ENCODE assay signal across 8 mouse cellular contexts in the genomic region with DNA sequence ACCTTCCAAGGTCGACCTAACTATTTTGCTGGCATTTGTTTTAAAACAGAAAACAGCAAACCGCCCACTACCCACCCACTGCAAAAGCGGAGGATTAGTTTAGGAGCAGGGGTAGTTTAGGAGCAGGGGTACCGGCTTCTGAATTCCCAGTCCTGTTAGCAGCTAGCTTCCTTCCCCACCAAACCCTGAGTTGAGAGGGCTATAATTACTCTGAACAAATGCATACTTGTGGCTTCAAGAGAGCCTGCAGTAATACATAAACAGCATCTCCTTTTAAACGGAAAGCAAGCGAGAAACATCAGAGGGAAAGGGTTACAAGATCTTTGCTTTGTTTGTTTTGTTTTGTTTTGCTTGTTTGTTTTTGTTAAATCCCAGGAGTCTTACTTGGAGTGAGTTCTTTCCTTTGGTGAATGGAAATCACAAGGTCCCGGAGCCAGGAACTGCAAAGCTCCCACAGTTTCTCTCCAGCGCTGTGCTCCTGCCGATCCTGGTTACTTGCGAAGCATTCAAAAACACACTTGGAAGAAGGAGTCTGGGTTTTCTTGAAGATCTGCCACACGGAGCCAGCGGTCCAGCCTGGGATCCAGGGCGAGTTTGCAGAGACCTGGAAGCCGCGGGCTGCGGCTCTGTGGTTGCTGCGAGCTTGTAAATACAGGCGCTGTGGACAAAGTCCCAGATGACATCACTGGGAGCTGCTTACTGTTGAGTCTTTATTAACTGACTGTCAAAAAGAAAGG.
DNase-seq lines count a peak whose midpoint lies in the region; ATAC-seq lines count a peak whose summit lies in the region.

No protein-coding gene starts in this region.

- no peaks in the 10 kb centered on the region for H3K36me3 ChIP-seq in liver, embryonic 13.5 days
- H3K36me3 ChIP-seq in neural tube, embryonic 13.5 days = no peaks in the 10 kb centered on the region

- H3K4me1 ChIP-seq in liver, embryonic 13.5 days (replicated peaks) = no peaks in the 10 kb centered on the region
- H3K4me1 ChIP-seq in neural tube, embryonic 13.5 days (replicated peaks) = peaks cover 49% of the 10 kb centered on the region

- intact Hi-C loops in heart, postnatal 25 days (cut with DNase I) = loop anchor here (5.0 kb wide), 3 partner anchors 80 to 190 kb away; a partner anchor contains a TSS

- peaks cover 19% of the 10 kb centered on the region; the same call in 1 of the 2 replicates for H3K27me3 ChIP-seq in liver, embryonic 13.5 days
- no peaks in the 10 kb centered on the region; the same call in 1 of the 2 replicates for H3K27me3 ChIP-seq in neural tube, embryonic 13.5 days

- no peaks in the 10 kb centered on the region; the same call in 1 of the 2 replicates for H3K9me3 ChIP-seq in liver, embryonic 13.5 days (replicated peaks)
- H3K9me3 ChIP-seq in neural tube, embryonic 13.5 days = no peaks in the 10 kb centered on the region

- H3K27ac ChIP-seq in liver, embryonic 13.5 days = no peak overlapping the region
- peak overlapping the region; percentile 77 for H3K27ac ChIP-seq in neural tube, embryonic 13.5 days (replicated peaks)

- 8% methylated on average over 18 of the region's 18 CpGs for WGBS in liver, embryonic 13.5 days (ENCODE audit: insufficient replicate concordance)
- 3% methylated on average over 18 of the region's 18 CpGs for WGBS in neural tube, embryonic 13.5 days

- peak; percentile 93 for ATAC-seq in frontal cortex, adult (ENCODE audit: low TSS enrichment)
- ATAC-seq in liver, embryonic 13.5 days (ENCODE audit: low read depth) = no peak
- peak; percentile 82 for ATAC-seq in neural tube, embryonic 13.5 days (ENCODE audit: low read depth)
- no peak; the same call in 1 of the 2 replicates for ATAC-seq in megakaryocyte-erythroid progenitor cell, adult 5-6 weeks (replicated peaks; ENCODE audit: low FRiP score, low TSS enrichment, poor library complexity, severe bottlenecking)

- peak overlapping the region; percentile 44 for H3K4me3 ChIP-seq in liver, embryonic 13.5 days (replicated peaks)
- peak overlapping the region; percentile 43 for H3K4me3 ChIP-seq in neural tube, embryonic 13.5 days

- H3K4me2 ChIP-seq in liver, embryonic 13.5 days = peak overlapping the region; percentile 52
- peak overlapping the region; percentile 72 for H3K4me2 ChIP-seq in neural tube, embryonic 13.5 days

- peak; percentile 13 for DNase-seq in NIH3T3 (ENCODE audit: low read depth)
- peak; percentile 10 for DNase-seq in cerebellum, adult 11-12 months
- peak; percentile 5 for DNase-seq in heart, postnatal 25 days (ENCODE audit: low spot score)
- DNase-seq in kidney, postnatal 36 days = peak; percentile 67 to 75
- DNase-seq in liver, embryonic 13.5 days = no peak

- peak overlapping the region; percentile 26; the same call in 1 of the 2 replicates for H3K9ac ChIP-seq in liver, embryonic 13.5 days
- peak overlapping the region; percentile 67 for H3K9ac ChIP-seq in neural tube, embryonic 13.5 days

Comparison
In these comparisons a context has a peak if more than half of its experiments do, and no peak if none do; other contexts are left out.
1. ATAC-seq: peak in frontal cortex, adult (single experiment) and neural tube, embryonic 13.5 days (single experiment); none in liver, embryonic 13.5 days (single experiment) and megakaryocyte-erythroid progenitor cell, adult 5-6 weeks (single experiment).